ENCODE assay signal across 15 mouse cellular contexts in the genomic region with DNA sequence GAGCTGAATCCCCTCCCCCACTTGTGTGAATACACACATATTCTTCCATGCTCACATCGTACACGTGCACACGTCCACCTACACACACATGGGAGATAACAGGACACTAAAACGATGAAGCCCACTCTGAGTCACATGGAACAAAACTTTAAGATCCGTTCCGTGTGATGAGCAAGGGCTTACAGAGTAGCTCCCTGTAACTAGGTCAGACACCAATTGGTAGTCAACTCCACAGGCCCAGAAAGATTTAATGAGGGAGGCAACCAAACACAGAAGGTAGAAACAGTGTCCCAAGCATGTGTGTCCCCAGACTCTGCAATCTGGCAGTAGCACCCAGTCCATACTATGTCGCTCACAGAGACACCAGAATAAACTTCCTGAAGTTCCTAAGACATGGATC. TPM values are rescaled to one million over a fixed set of nuclear protein-coding genes. Genes with fewer than 3 reads are reported as not detected.
DNase-seq lines count a peak whose midpoint lies in the region; ATAC-seq and TF ChIP-seq lines count a peak whose summit lies in the region.
"Had no signal": no experiment of that assay in that cellular context is flagged by ENCODE, and none has a peak within 500 bp of the region (broad histone marks: within the 10 kb centered on the region; RNA-seq: fewer than 3 reads in every experiment).

No protein-coding gene starts in this region.

- H3K9ac ChIP-seq in heart, adult 2 months (ENCODE audit: low read depth, low read length), result no peak overlapping the region
- H3K9ac ChIP-seq in midbrain, embryonic 13.5 days (replicated peaks), result no peak overlapping the region
- no peak overlapping the region for H3K9ac ChIP-seq in midbrain, embryonic 14.5 days (replicated peaks; ENCODE audit: low read length)
- H3K9ac ChIP-seq in forebrain, embryonic 12.5 days, result no peak overlapping the region
- H3K9ac ChIP-seq: embryonic facial prominence, embryonic 12.5 days; neural tube, embryonic 12.5 days had no signal

- TF ChIP-seq EP300 in heart, adult 2 months (IDR thresholded peaks at IDR 0.05; ENCODE audit: insufficient read depth, low read depth, low read length), result no peak

- ATAC-seq in midbrain, embryonic 13.5 days, result 0 out of 2 replicates have a peak, but pooled peaks have one; percentile 14
- no peak for ATAC-seq in midbrain, embryonic 14.5 days (ENCODE audit: low FRiP score, low TSS enrichment)
- 0 out of 2 replicates have a peak, but pooled peaks have one; percentile 16 for ATAC-seq in forebrain, embryonic 12.5 days (ENCODE audit: low FRiP score)

- no peaks in the 10 kb centered on the region for H3K27me3 ChIP-seq in heart, adult 2 months (ENCODE audit: control insufficient read depth, insufficient read depth, low read length)
- H3K27me3 ChIP-seq in midbrain, embryonic 13.5 days, result peaks cover 24% of the 10 kb centered on the region
- H3K27me3 ChIP-seq in midbrain, embryonic 14.5 days (ENCODE audit: control insufficient read depth, insufficient read depth, low read length), result no peaks in the 10 kb centered on the region; the same call in 1 of the 2 replicates
- no peaks in the 10 kb centered on the region for H3K27me3 ChIP-seq in forebrain, embryonic 12.5 days
- H3K27me3 ChIP-seq: embryonic facial prominence, embryonic 12.5 days; megakaryocyte, embryonic 14.5 days; neural tube, embryonic 12.5 days had no signal

- DNase-seq in heart, adult 2 months, result no peak
- no peak for DNase-seq in heart, postnatal 36 days
- DNase-seq in midbrain, embryonic 14.5 days, result no peak
- DNase-seq in layer of hippocampus, postnatal 10 days (ENCODE audit: low spot score in 2 of 2), result peak; percentile 21 to 33
- DNase-seq in adrenal gland, postnatal 10 days, result no peak
- no peak for DNase-seq in adrenal gland, postnatal 4 days (ENCODE audit: low spot score in 2 of 2)
- DNase-seq: kidney, adult 11 months; lung, adult 2 months had no signal

- no peak for TF ChIP-seq CTCF in heart, adult 2 months (IDR thresholded peaks at IDR 0.05)

- no peak overlapping the region for H3K4me3 ChIP-seq in heart, adult 2 months
- H3K4me3 ChIP-seq in midbrain, embryonic 13.5 days (replicated peaks), result no peak overlapping the region
- no peak overlapping the region for H3K4me3 ChIP-seq in midbrain, embryonic 14.5 days (replicated peaks; ENCODE audit: low read depth, low read length)
- H3K4me3 ChIP-seq in forebrain, embryonic 12.5 days (replicated peaks), result no peak overlapping the region
- H3K4me3 ChIP-seq: embryonic facial prominence, embryonic 12.5 days; neural tube, embryonic 12.5 days had no signal

- TF ChIP-seq POLR2A in heart, adult 2 months (IDR thresholded peaks at IDR 0.05; ENCODE audit: insufficient read depth, low read depth, low read length), result no peak

- 53% methylated on average over 7 of the region's 7 CpGs for WGBS in heart, adult 2 months
- 94% methylated on average over 7 of the region's 7 CpGs for WGBS in midbrain, embryonic 13.5 days
- 87% methylated on average over 7 of the region's 7 CpGs for WGBS in midbrain, embryonic 14.5 days
- 87% methylated on average over 7 of the region's 7 CpGs for WGBS in forebrain, embryonic 12.5 days

- H3K79me2 ChIP-seq in heart, adult 2 months (replicated peaks; ENCODE audit: control insufficient read depth, insufficient read depth, low read length), result no peaks in the 10 kb centered on the region

- peaks cover 4% of the 10 kb centered on the region for H3K4me1 ChIP-seq in heart, adult 2 months (ENCODE audit: control insufficient read depth, insufficient read depth, low read length)
- H3K4me1 ChIP-seq in midbrain, embryonic 13.5 days (replicated peaks), result peaks cover 13% of the 10 kb centered on the region
- H3K4me1 ChIP-seq in midbrain, embryonic 14.5 days (ENCODE audit: control insufficient read depth, insufficient read depth, low read length), result peaks cover 4% of the 10 kb centered on the region; the same call in 1 of the 2 replicates
- H3K4me1 ChIP-seq in forebrain, embryonic 12.5 days, result peaks cover 26% of the 10 kb centered on the region
- H3K4me1 ChIP-seq: megakaryocyte, embryonic 14.5 days had no signal

- intact Hi-C loops in heart, adult 2 months (cut with DNase I), result loop anchor here (5.0 kb wide), 1 partner anchor 44 kb away; no protein-coding TSS in a partner anchor
- intact Hi-C loops in heart, postnatal 36 days (cut with DNase I), result no loop called here

- no peaks in the 10 kb centered on the region for H3K9me3 ChIP-seq in midbrain, embryonic 13.5 days
- H3K9me3 ChIP-seq in midbrain, embryonic 14.5 days (ENCODE audit: control insufficient read depth, low read length), result no peaks in the 10 kb centered on the region
- H3K9me3 ChIP-seq in forebrain, embryonic 12.5 days, result no peaks in the 10 kb centered on the region
- H3K9me3 ChIP-seq: embryonic facial prominence, embryonic 12.5 days; neural tube, embryonic 12.5 days had no signal

- no peaks in the 10 kb centered on the region for H3K36me3 ChIP-seq in heart, adult 2 months (ENCODE audit: control insufficient read depth, insufficient read depth, low read length)
- H3K36me3 ChIP-seq in midbrain, embryonic 13.5 days, result no peaks in the 10 kb centered on the region
- H3K36me3 ChIP-seq in midbrain, embryonic 14.5 days (ENCODE audit: control insufficient read depth, insufficient read depth, low read length), result no peaks in the 10 kb centered on the region
- no peaks in the 10 kb centered on the region for H3K36me3 ChIP-seq in forebrain, embryonic 12.5 days (replicated peaks)
- H3K36me3 ChIP-seq: neural tube, embryonic 12.5 days had no signal

- H3K4me2 ChIP-seq in midbrain, embryonic 13.5 days (replicated peaks), result no peak overlapping the region
- no peak overlapping the region for H3K4me2 ChIP-seq in midbrain, embryonic 14.5 days (ENCODE audit: low read length)
- H3K4me2 ChIP-seq in forebrain, embryonic 12.5 days, result 0 out of 2 replicates have a peak overlapping the region, but pooled peaks have one; percentile 13
- H3K4me2 ChIP-seq: embryonic facial prominence, embryonic 12.5 days; neural tube, embryonic 12.5 days had no signal

- H3K27ac ChIP-seq in heart, adult 2 months, result peak overlapping the region; percentile 83
- peak overlapping the region; percentile 59; the same call in 1 of the 2 replicates for H3K27ac ChIP-seq in midbrain, embryonic 13.5 days
- H3K27ac ChIP-seq in midbrain, embryonic 14.5 days (replicated peaks; ENCODE audit: low read depth, low read length), result no peak overlapping the region; the same call in 1 of the 2 replicates
- H3K27ac ChIP-seq in forebrain, embryonic 12.5 days, result 0 out of 2 replicates have a peak overlapping the region, but pooled peaks have one; percentile 33
- H3K27ac ChIP-seq: embryonic facial prominence, embryonic 12.5 days; neural tube, embryonic 12.5 days; stomach, postnatal 0 days had no signal

RNA-seq across cellular contexts. Expression of gene Cdh11, which starts 47.0 kb away (rescaled TPM):
- 10 to 100 TPM; 11.9 to 13.4 TPM for total RNA-seq in heart, adult 2 months (2021)
- 6.0 and 7.4 TPM in 2 replicates for polyA plus RNA-seq in heart, adult 2 months (2012; rRNA removed)
- total RNA-seq in heart, postnatal 36 days (2021), result 10 to 100 TPM; 11.6 to 14.3 TPM
- 28.2 and 29.7 TPM in 2 replicates for polyA plus RNA-seq in midbrain, embryonic 13.5 days (2015; fragmentation: Nextera tagmentation; extraction: Ambion mirVana)
- polyA plus RNA-seq in midbrain, embryonic 14.5 days (2014; fragmentation: Nextera tagmentation; extraction: Ambion mirVana), result 28.8 and 43.3 TPM in 2 replicates
- 53.2 and 63.9 TPM in 2 replicates for polyA plus RNA-seq in forebrain, embryonic 12.5 days (2016; fragmentation: Nextera tagmentation; extraction: Ambion mirVana)
- 100 to 1,000 TPM; 107 to 112 TPM for total RNA-seq in layer of hippocampus, postnatal 10 days (2021)
- 10 to 100 TPM; 28.0 to 28.6 TPM for total RNA-seq in adrenal gland, postnatal 10 days (2021)
- 10 to 100 TPM; 61.3 to 80.2 TPM for total RNA-seq in adrenal gland, postnatal 4 days (2021)
- total RNA-seq: MEL had no signal

Comparison
In these comparisons a context has a peak if more than half of its experiments do, and no peak if none do; other contexts are left out.
1. DNase-seq: peak in layer of hippocampus, postnatal 10 days (2 of 2); none in heart, adult 2 months (0 of 2), heart, postnatal 36 days (0 of 2), midbrain, embryonic 14.5 days (single experiment), adrenal gland, postnatal 10 days (single experiment) and adrenal gland, postnatal 4 days (0 of 2).